Mouse (Mus musculus) limb, embryonic 12.5 days (tissue): ENCODE data around the gene Ergic1. TPM values are rescaled to one million over a fixed set of nuclear protein-coding genes. Genes with fewer than 3 reads are reported as not detected.

Experiments
- ATAC-seq: fragments of 200-750 bp; cut with Nextera tagmentation; 2 replicates; pipeline ENCODE4 v1.8.0; 2017; ENCODE audit warnings: low read depth, moderate TSS enrichment; ENCODE audit not compliant: insufficient number of reproducible peaks, insufficient read depth, low FRiP score, low TSS enrichment
- H3K27ac ChIP-seq: fragments of 300-500 bp; sonication (generic); 2 replicates; pipeline ENCODE4 v1.5.1; 2016; ENCODE audit warnings: mild to moderate bottlenecking, moderate library complexity
- H3K27me3 ChIP-seq: fragments of 300-500 bp; sonication (generic); 2 replicates; pipeline ENCODE4 v1.6.1; 2016; ENCODE audit warnings: mild to moderate bottlenecking, moderate library complexity
- H3K36me3 ChIP-seq: fragments of 300-500 bp; sonication (generic); 2 replicates; pipeline ENCODE4 v1.6.1; 2016; ENCODE audit warnings: mild to moderate bottlenecking, moderate library complexity
- H3K4me1 ChIP-seq: fragments of 300-500 bp; sonication (generic); replicated peaks from 2 replicates; pipeline ENCODE4 v1.6.1; 2016
- H3K4me2 ChIP-seq: fragments of 300-500 bp; sonication (generic); 2 replicates; pipeline ENCODE4 v1.6.1; 2016; ENCODE audit warnings: mild to moderate bottlenecking, moderate library complexity
- H3K4me3 ChIP-seq: fragments of 300-500 bp; sonication (generic); replicated peaks from 2 replicates; pipeline ENCODE4 v1.5.1; 2016; ENCODE audit warnings: mild to moderate bottlenecking
- H3K9ac ChIP-seq: fragments of 300-500 bp; sonication (generic); replicated peaks from 2 replicates; pipeline ENCODE4 v1.6.1; 2016; ENCODE audit warnings: mild to moderate bottlenecking, moderate library complexity
- H3K9me3 ChIP-seq: fragments of 300-500 bp; sonication (generic); 2 replicates; pipeline ENCODE4 v1.6.1; 2016; ENCODE audit warnings: mild to moderate bottlenecking, moderate library complexity
- WGBS: fragments of 180-500 bp; shearing (Covaris S2); methylation state at CpG from one replicate; pipeline ENCODE4 v1.1.7; 2016; 5-methylcytosine and 5-hydroxymethylcytosine counted together
- polyA plus RNA-seq: library from polyadenylated mRNA; unstranded; fragments of >200 nt; fragmentation: Nextera tagmentation; extraction: Ambion mirVana; gene quantifications from 2 replicates; pipeline ENCODE4 v1.2.1, GENCODE M21; 2016

Ergic1 gene
- polyA plus RNA-seq: 90.7 and 103 TPM in 2 replicates

- Histone ChIP-seq H3K4me3 (peak within 1 kb of the TSS; percentile 90), H3K9me3 (peaks cover 6% of the 10 kb centered on the region; the same call in 1 of the 2 replicates), H3K27me3 (no peaks in the 10 kb centered on the region), H3K9ac (peak within 1 kb of the TSS; percentile 86), H3K27ac (peak within 1 kb of the TSS; percentile 84), H3K4me2 (peak within 1 kb of the TSS; percentile 94), H3K36me3 (peaks cover 30% of the 10 kb centered on the region), H3K4me1 (peaks cover 18% of the 10 kb centered on the region)
- ATAC-seq: peak; percentile 94
- WGBS: 1% methylated on average over 33 of the region's 36 CpGs
These were observed at the start of gene Ergic1 for GRCm38 (mm10) chr17:26561290-26561640. Gene Ergic1, plus strand, starts transcription at chr17:26561489.

DNA sequence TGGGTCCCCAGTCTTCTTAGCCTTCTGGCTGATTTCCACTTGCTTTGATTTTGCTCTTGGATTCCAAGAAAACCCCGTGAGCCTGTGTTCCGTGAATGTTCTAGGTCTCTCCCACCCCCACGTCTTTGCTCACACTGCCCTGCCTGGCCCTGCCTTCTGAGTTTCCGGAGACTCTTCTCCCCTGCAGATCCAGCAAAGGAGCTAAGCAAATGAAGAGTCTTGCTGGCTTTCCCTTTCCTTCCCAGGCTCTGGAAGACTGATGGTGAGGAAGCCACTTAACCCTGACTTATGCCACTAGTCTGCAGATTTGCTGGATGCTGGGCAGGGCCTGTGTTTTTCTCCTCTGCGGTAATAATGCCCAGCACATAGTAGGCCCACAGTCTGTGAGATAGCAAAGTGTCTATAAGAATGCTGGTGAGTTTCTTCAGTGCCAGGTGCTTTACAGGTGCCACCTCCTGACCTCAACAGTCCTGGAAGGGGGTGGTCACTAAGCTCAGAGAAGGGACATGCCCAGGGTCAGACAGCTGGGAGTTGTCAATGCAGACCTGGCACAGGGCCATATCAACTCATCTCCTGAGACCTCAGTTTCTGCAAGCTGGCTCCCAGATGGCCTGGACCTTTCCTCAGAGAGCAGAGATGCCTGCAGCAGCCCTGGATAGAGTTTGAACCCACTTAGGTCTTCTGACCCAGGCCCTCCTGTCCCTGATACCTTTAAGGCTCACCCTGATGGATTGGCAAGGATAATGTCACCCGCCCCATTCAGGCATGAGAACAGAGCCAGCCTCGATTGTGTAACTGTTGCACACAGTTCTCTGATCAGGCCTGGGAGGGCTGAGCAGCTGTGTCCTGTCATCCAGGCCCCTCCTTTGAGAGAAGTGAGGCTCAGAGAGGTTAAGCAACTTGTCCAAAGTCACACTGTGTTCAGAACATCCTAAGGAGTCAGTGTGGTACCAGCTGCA, 49.2 kb upstream of the Ergic1 start:
- Histone ChIP-seq H3K27me3 (no peaks in the 10 kb centered on the region; the same call in 1 of the 2 replicates), H3K9ac (no peak overlapping the region), H3K4me2 (no peak overlapping the region), H3K27ac (no peak overlapping the region), H3K9me3 (no peaks in the 10 kb centered on the region), H3K4me1 (peaks cover 7% of the 10 kb centered on the region), H3K36me3 (no peaks in the 10 kb centered on the region), H3K4me3 (no peak overlapping the region)
- WGBS: 71% methylated on average over 7 of the region's 7 CpGs
- no peak for ATAC-seq

- Histone ChIP-seq H3K36me3 (no peaks in the 10 kb centered on the region), H3K9ac (no peak overlapping the region), H3K9me3 (no peaks in the 10 kb centered on the region), H3K4me1 (0 out of 2 replicates have a peak, but pooled peaks cover 3% of the 10 kb centered on the region), H3K4me3 (no peak overlapping the region), H3K4me2 (no peak overlapping the region), H3K27ac (no peak overlapping the region), H3K27me3 (no peaks in the 10 kb centered on the region; the same call in 1 of the 2 replicates)
- ATAC-seq: no peak
- 78% methylated on average over 7 of the region's 7 CpGs for WGBS
These were observed 48.3 kb upstream of the Ergic1 start for GRCm38 (mm10) chr17:26512961-26513360.

GRCm38 (mm10) chr17:26513459-26514290, 47.6 kb upstream of the Ergic1 start:
- Histone ChIP-seq H3K27ac (no peak overlapping the region), H3K9me3 (no peaks in the 10 kb centered on the region), H3K4me3 (no peak overlapping the region), H3K27me3 (no peaks in the 10 kb centered on the region; the same call in 1 of the 2 replicates), H3K4me1 (0 out of 2 replicates have a peak, but pooled peaks cover 3% of the 10 kb centered on the region), H3K36me3 (no peaks in the 10 kb centered on the region), H3K4me2 (no peak overlapping the region), H3K9ac (no peak overlapping the region)
- ATAC-seq: no peak
- WGBS: 74% methylated on average over 6 of the region's 6 CpGs

DNA sequence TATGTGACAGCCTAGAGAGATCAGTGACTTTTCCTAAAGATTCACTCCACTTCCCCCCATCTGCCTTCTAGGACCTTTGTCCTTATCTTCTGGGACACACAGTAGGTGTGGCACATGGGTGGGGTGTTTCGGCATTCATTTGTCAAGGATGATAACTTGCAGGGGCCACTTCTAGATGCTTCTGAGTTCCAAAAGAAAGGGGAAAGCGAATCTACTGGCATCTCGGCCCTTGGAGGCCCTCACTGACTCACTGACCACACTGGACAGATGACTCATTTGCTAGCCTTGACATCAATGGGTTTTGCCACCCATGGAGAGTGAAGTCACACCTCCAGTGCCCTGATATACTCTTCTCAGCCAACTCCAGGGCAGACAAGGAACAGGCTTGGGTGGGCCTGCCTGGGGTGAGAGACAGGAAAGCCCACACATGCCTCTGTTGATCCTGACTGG, 46.7 kb upstream of the Ergic1 start:
- Histone ChIP-seq H3K9me3 (no peaks in the 10 kb centered on the region), H3K36me3 (no peaks in the 10 kb centered on the region), H3K27me3 (no peaks in the 10 kb centered on the region; the same call in 1 of the 2 replicates), H3K4me3 (no peak overlapping the region), H3K9ac (no peak overlapping the region), H3K27ac (0 out of 2 replicates have a peak overlapping the region, but pooled peaks have one; percentile 19), H3K4me2 (no peak overlapping the region), H3K4me1 (no peaks in the 10 kb centered on the region)
- ATAC-seq: no peak
- WGBS: 71% methylated on average over 3 of the region's 3 CpGs

- Histone ChIP-seq H3K4me3 (no peak overlapping the region), H3K9ac (no peak overlapping the region), H3K9me3 (no peaks in the 10 kb centered on the region), H3K27ac (no peak overlapping the region), H3K4me2 (no peak overlapping the region), H3K36me3 (no peaks in the 10 kb centered on the region), H3K4me1 (no peaks in the 10 kb centered on the region), H3K27me3 (no peaks in the 10 kb centered on the region; the same call in 1 of the 2 replicates)
- no peak for ATAC-seq
- 84% methylated on average over 4 of the region's 4 CpGs for WGBS
These were observed 45.6 kb upstream of the Ergic1 start for GRCm38 (mm10) chr17:26515675-26516074.

DNA sequence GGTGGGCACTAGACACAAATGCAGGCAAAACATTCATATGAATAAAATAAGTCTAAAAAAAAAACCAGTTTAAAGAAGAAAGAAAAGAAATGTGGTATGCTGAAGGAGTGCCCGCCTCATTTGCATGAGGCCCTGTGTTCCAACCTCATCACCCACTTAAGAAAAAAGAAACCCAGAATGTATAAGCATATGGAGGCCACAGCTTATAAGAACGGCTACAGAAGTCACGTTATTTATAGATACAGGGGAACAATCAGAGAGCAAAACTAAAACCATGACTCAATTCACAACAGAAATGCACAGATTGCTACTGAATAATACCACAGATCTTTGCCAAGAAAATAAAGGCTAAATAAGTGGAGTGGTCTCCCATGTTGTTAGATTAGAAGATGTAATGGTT, 43.0 kb upstream of the Ergic1 start:
- H3K27ac ChIP-seq: no peak overlapping the region
- 90% methylated on average over 3 of the region's 3 CpGs for WGBS
- H3K4me2 ChIP-seq: no peak overlapping the region
- no peaks in the 10 kb centered on the region for H3K27me3 ChIP-seq
- no peaks in the 10 kb centered on the region for H3K36me3 ChIP-seq
- H3K4me1 ChIP-seq: no peaks in the 10 kb centered on the region
- ATAC-seq: no peak
- no peaks in the 10 kb centered on the region for H3K9me3 ChIP-seq
- no peak overlapping the region for H3K9ac ChIP-seq
- H3K4me3 ChIP-seq: no peak overlapping the region

DNA sequence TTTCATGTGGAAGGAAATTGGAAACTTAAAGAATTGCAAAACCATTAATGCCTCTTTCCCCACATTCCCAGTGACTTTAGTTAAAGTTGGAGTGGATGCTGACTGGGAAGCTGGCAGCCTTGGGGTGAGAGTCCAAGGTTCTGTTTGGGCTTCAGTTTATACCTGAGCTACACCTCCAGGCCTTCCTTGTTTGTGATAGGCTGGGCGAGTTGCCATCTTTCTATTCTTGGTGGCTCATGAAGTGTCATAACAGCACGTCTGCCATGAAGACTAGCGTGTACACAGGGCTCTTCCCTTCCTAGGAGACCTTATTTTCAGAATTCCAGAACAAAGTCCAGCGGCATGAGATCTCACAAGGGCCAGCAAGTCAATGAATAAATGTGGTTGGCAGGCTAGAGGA, 38.6 kb upstream of the Ergic1 start:
- 78% methylated on average over 4 of the region's 4 CpGs for WGBS
- Histone ChIP-seq H3K4me3 (no peak overlapping the region), H3K9me3 (no peaks in the 10 kb centered on the region), H3K27me3 (no peaks in the 10 kb centered on the region), H3K27ac (no peak overlapping the region), H3K9ac (no peak overlapping the region), H3K4me2 (no peak overlapping the region), H3K36me3 (no peaks in the 10 kb centered on the region), H3K4me1 (no peaks in the 10 kb centered on the region)
- no peak for ATAC-seq

DNA sequence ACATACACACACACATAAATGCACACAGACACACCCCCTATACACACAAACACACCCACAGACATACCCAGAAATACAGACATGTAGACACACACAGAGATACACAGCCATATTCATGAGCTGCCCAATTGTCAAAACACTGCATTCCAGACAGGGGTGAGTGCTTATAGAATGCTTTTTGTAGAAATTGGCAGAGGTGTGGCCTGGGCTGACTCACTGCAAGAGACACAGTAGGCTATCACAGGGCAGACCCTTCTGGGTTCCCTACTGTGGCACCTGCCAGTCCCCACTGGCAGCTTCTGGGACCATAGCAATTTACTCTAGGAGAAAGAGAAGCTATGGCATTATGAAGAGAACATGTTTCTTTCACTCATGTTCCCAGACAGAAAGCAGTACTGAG, 37.0 kb upstream of the Ergic1 start:
- H3K9me3 ChIP-seq: no peaks in the 10 kb centered on the region
- no peak overlapping the region for H3K4me2 ChIP-seq
- H3K4me3 ChIP-seq: no peak overlapping the region
- H3K9ac ChIP-seq: no peak overlapping the region
- H3K27me3 ChIP-seq: no peaks in the 10 kb centered on the region
- H3K4me1 ChIP-seq: no peaks in the 10 kb centered on the region
- no peak overlapping the region for H3K27ac ChIP-seq
- H3K36me3 ChIP-seq: no peaks in the 10 kb centered on the region
- no peak for ATAC-seq

DNA sequence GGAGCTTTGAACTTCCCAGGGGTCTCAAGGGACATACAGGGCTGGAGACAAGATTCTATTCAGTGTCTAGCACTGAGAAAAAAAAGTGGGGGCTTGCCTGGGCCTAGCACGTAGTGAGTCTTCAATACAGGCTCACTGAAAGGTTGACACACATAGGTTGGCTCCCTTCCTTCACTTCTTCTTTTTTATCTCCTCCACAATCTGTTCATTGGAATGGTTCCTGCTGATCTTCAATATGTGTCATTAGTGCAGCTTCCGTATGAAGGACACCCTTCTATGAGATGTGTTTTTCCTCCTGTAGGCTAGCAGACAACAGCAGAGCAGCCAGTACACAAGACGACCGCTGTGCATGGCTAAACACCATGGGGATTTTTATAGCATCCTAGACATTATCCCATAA, 36.5 kb upstream of the Ergic1 start:
- no peak overlapping the region for H3K4me2 ChIP-seq
- no peak for ATAC-seq
- 70% methylated on average over 4 of the region's 4 CpGs for whole genome bisulfite sequencing
- no peak overlapping the region for H3K4me3 ChIP-seq
- H3K9ac ChIP-seq: no peak overlapping the region
- H3K27ac ChIP-seq: no peak overlapping the region
- H3K36me3 ChIP-seq: no peaks in the 10 kb centered on the region
- no peaks in the 10 kb centered on the region for H3K9me3 ChIP-seq
- peaks cover under 1% of the 10 kb centered on the region; the same call in 1 of the 2 replicates for H3K4me1 ChIP-seq
- no peaks in the 10 kb centered on the region for H3K27me3 ChIP-seq

GRCm38 (mm10) chr17:26525316-26525715, 36.0 kb upstream of the Ergic1 start:
- Histone ChIP-seq H3K9me3 (no peaks in the 10 kb centered on the region), H3K9ac (no peak overlapping the region), H3K4me2 (no peak overlapping the region), H3K4me3 (no peak overlapping the region), H3K27ac (no peak overlapping the region), H3K4me1 (peaks cover 6% of the 10 kb centered on the region; the same call in 1 of the 2 replicates), H3K36me3 (no peaks in the 10 kb centered on the region), H3K27me3 (no peaks in the 10 kb centered on the region)
- 77% methylated on average over 7 of the region's 7 CpGs for WGBS
- no peak for ATAC-seq
